Mouse (Mus musculus) cerebellum, adult (tissue): Measurements from ENCODE around the gene Exoc3l2.

Experiments used
- ATAC-seq: cut with Nextera tagmentation; 2 replicates; pipeline ENCODE4 v1.9.2; 2017; ENCODE audit warnings: mild to moderate bottlenecking, moderate library complexity, mixed read lengths; ENCODE audit not compliant: insufficient number of reproducible peaks, low FRiP score, low TSS enrichment

The Exoc3l2 gene

DNA sequence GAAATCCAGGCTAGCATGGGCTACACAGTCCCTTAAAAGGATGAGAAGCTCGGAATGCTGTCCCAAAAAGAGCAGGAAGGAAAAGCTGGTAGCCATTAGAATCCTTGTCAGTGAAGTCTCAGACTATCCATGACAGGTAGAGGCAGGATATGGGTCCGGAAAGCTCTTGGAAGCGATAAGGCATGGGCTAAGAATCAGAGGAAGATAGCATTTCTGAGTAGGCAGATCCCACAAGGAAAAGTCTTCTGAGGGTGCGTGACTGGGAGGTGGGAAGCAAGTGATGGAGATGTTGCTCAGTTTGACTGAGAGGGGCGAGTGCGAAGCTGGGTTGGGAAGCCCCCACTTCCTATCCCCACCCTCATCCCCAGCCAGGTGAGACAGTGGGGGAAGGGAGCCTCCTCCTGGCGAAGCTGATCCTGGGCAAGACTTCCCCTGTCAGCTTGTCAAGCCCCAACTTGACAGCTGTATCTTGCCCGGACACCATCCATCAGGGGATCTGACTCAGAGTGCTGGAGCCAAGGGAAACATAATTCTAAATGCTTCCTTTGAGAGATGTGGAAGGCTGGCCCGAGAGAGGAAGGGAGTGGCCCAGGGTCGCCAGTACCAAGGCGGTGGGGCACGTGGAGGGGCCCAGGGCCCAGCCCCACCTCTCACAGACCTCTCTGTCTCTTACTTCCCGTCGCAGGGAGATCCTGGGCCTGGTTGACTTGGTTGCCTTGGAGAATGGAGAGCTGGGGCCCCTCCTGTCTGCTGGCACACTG lies 14.7 kb downstream of the Exoc3l2 start:
- no peak for ATAC-seq

DNA sequence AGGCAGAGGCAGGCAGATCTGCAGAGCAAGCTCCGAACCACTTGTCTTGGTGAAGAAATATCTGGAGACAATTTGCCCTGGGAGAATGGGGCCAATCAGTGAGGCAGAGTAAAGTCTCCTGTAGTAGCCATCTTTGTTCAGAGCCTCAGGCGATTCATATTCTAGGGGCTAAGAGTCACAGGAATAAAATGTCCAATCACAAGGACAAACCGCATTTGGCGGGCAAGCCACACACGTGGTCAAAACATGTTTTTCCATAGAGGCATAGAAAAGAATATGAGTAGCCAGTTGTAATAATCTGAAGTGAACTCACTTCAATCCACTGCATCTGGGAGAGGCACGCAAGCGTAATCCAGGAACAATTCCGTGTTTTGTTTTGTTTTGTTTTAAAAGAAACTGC lies 20.1 kb downstream of the Exoc3l2 start:
- ATAC-seq: no peak

DNA sequence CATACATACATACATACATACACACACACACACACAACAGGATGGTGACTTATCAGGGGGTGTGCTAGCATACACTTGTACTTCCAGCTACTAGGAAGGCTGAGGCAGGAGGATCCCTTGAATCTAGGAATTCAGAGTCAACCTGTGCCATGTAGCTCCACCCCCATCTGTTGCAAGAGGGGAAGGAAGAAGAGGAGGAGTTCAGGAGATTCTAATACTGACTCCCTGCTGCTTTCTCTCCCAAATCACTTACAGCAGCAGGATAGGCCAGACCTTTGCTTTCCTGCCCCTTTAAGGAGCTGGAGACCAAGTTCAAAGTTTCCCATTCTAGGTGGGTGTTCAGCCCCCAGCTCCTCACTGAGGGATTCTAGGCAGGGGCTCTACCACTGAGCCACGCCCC lies 22.4 kb downstream of the Exoc3l2 start:
- no peak for ATAC-seq

DNA sequence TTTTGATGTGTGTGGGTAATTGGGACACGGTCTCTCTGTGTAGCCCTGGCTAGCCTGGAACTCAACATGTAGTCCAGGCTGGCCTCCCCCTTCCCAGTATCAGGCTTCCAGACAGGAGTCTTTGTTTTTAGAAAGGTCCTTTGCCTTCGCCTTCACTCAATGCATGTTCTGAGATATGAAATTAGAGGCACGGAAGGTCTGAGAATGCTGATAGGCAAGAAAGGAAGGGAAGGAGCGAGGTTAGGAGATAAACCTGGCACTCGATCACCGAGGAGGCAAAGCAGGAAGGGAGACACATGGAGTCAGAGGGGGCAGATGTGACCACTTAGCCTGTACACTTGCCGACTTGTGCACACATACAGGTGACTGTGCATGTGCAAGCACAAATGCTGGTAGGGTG lies 23.4 kb downstream of the Exoc3l2 start:
- no peak for ATAC-seq

DNA sequence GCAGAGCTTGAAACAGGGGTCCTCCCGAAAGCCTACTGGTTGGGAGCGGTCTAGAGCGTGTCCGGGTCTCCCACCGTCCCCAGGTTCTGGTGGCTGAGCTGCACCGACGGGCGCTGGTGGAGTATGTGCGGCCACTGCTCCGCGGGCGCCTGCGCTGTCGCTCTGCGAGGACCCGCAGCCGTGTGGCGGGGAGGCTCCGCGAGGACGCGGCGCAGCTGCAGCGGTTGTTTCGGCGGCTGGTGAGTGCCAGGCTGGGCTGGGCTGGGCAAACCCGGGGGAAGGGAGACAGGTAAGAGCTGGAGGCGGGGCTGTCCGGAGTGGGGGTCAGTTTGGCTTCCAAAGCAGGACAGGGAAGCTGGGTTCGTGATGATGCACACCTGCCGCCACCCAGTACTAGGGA lies 26.4 kb downstream of the Exoc3l2 start:
- ATAC-seq: no peak

DNA sequence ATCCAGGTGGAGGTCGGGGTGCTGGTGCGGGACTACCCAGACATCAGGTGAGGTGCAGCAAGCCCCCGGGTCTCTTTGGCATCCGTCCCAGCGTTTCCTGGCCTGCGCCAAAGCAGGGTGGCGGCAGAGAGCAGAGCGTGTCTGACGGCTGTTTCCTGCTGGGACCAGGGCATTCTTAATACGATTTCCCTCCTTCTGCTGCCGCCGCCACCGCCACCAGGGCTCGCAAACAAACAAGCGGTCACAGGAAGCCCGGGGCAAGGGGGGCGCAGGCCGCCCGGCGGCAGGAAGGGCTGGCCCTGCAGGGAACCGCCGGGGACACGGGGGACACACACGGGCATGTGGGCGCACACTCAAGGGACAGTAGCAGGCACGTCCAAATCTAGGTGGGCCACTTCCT lies 28.6 kb downstream of the Exoc3l2 start:
- no peak for ATAC-seq

DNA sequence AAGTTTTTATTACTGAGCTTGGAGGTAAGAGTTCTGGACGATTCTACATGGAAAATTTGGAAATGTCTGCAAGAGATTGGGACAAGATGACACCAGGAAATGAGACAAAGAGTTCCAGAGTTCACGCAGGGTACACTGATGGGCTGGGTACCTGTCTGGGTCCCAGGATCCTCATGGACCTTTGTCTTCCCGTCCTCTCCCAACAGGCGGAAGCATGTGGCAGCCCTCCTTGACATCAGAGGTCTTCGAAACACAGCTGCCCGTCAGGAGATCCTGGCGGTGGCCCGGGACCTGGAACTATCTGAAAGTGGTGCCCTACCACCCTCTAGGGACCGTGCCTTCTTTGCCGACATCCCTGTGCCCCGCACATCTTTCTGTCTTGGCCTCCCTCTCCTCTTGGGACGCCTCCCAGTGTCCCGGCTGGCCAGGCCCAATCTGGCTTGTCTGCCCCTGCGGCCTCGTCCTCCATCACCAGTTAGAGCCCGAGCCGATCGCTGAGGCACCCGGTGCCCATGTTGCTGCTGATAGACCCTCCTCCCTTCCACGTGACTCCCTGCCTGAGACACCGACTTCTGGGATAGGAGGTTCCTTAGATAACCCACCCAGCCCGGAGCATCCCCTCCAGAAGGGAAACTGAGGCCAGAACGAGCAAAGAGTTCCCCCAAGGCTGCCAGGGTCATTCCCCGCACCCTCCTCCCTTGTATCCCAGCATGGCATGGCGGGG lies 31.8 kb downstream of the Exoc3l2 start:
- ATAC-seq: no peak

DNA sequence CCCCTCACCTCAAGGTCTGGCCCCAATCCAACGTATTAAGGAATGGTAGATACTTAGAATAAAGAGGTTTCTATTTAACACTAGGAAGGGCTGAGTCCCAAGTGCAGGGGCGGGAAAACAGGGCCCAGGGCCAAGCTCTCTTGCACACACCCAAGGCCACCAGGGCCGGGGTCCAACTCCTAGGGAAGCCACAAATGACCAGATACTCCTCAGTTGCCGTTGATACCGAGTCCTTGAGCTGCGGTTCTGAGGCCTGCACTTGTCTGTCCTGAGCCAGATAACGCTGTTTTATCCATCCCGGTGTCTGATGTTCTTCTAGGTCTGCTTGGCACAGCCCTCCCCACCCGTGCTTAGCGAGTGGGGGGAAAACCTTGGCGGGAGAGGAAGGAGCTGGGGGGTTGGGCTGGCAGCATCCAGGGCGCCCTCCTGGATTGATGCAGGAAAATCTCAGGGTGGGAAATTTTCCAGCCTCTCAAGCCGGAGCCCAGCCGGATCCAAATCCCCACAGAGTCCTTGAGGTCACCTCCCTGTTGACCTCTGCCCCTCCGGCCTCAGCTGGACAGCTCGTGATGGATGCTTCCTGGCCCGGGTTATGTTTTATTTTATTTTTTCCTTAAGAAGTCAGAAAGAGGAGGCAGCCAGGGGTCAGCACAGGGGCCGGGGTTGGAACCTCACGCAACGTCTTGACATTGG lies 32.5 kb downstream of the Exoc3l2 start:
- ATAC-seq: no peak

DNA sequence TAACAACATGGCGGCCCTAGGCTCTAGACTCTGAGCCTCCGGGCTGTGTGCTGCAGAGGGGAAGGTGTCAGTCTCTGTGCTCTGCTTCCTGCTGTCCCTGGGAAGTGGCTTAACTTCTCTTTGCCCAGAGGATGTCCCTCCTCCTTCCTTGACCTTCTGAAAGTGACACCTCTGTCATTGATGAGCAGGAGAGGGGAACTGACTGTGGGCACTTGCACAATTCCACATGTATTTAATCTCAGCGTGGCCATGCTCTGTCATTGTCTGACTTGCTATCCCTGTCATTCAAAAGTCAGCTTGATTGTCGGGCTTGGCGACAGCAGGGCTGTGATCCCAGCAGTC lies 33.1 kb downstream of the Exoc3l2 start:
- ATAC-seq: no peak

DNA sequence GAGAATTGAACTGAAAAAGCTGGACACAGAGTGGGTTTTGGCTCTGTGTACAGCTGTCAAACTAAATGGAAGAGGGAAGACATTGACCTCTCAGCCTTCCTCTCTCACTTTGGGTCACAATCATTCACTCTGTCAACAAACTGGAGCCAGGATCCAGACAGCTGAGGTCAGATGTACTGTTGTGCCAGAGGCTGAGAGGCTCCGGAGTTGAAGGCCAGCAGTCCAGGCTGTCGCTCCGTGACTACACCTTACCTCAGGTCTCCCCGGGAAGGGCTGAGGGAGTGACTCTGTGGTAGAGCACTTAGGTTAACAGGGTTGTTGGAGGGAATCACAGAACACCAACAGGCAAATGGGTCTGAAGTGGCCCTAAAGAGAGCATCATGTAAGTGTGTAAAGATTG lies 35.2 kb downstream of the Exoc3l2 start:
- ATAC-seq: no peak

DNA sequence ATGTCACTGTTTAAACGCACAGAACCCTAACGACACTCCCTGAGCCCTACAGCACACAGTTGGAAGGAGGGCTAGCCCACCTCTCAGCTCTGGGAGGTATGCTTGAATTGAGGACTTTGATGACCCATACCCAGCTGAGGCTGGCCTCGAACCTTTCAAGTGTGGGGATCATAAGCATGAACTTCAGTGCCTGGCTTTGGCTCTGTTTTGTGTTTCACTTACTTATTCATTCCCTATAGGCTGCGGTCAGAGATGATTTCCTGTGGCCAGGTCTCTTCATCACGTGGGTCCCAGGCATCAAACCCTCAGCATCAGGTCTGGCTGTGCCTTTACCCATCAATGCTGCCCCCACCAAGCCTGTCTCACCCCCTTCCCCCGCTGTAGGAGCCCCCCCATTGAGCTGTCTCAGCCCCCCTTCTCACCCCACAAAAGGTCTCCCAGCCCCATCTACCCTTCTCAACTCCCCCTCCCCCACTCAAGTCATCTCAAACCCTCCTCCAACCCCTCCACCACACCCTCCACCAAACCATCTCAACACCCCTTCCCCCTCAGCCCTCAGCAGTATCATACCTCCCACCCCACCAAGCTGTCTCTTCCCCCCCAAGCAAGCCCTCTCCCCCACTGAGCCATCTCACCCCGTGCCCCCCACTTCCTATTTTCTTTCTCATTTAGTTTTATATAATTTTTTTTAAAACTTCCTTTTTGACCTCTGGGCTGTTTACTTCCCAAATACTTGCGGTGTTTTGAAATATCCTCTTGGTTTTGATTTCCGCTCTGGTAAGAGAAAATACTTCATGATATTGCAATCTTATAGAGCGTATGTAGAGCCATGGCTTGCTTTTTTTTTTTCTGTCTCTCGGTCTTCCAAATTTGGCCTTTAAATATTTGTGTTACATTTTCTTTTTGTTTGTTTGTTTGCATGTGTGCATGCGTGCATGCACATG lies 37.6 kb downstream of the Exoc3l2 start:
- ATAC-seq: no peak

DNA sequence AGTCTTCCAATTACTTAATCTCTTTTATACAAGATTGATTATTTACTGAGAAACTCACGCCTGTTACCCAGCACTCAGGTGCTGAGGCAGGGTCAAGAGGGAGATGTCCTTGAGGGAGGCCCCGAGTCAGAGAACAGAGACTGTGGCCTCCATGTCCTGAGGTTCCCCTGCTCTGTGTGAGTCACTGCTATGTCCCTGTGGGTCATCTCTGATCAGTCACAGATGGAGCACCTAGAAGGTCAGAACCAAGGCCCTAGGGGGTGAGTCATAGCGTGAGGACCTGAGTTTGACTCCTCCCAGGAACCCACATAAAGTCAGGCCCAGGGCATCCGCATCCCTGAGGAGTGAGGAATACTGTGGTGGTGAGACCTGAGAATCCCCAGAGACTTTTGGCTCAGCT lies 38.5 kb downstream of the Exoc3l2 start:
- no peak for ATAC-seq

DNA sequence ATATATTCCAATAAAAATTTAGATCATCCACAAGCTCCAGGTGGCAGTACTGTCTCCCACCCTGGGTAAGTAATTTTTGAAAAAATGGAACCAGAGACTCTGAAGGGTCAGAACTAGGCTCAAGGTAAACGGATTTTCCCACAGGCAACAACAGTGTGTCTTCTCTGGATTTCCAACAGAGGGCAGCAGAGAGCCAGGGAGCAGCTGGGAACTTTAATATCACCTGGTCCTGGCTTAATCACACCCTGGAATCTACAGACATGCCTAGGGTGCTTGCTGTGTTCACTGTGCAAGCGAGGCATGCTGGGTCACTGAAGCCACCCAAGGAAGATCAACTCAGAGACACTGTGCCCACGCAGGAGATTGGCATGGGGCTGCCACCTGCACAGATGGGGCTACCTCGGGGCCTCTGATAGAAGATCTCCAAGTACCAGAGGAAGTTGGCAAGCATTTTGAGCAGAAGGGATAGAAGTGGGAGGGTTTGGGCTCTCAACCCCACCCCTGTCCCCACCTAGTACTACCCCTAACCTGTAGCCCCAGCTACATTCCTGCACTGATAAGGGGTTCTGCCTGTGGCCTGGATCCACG lies 40.4 kb downstream of the Exoc3l2 start:
- ATAC-seq: peak; percentile 29; the same call in 1 of the 2 replicates

DNA sequence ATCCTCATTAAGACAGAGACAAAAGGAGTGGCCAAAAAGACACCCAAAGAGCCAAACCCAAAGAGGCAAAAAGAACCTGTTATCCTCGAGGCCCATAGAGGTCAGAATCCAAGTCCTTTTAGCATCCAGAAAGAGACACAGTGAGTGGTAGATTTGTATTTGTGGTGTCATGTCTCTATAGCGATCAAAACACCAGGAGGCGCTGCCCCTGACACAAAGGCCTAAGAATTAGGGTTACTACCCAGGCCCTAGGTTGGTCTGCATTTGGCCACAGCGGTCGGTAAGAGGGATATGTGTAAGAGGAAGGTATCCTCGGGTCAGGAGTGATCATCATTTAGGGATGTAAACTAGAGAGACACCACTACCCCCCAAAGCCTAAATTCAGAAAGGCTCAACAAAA lies 43.2 kb downstream of the Exoc3l2 start:
- no peak for ATAC-seq

DNA sequence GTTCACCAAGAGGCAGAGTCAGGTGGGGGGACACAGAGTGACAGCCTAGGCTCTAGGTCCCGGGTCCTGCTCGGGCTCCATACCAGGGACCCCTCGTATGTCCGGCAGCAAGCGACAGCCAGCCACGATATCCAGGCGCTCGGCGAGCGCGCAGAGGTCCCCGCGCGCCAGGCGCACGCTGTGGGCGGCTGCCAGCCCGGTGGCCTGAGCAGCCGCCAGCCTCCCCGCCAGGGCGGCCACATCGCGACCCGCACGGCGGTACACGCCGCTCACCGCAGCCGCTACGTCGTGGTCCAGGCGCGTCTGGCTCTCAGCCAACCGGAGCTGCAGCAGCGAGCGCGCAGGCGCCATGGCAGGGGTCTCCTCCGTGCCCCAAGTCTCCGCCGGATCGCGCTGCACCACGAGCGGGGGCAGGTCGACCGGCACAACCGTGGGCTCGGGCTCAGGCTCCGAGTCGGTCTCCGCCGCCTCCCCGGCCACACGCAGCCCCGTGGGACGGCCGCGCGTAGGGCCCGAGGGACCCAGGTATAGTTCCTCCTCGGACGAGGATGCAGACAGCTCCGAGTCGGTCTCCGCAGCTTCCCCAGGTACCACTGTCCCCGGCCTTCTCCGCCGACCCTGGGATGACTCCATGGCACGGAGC lies 44.0 kb downstream of the Exoc3l2 start:
- no peak for ATAC-seq

DNA sequence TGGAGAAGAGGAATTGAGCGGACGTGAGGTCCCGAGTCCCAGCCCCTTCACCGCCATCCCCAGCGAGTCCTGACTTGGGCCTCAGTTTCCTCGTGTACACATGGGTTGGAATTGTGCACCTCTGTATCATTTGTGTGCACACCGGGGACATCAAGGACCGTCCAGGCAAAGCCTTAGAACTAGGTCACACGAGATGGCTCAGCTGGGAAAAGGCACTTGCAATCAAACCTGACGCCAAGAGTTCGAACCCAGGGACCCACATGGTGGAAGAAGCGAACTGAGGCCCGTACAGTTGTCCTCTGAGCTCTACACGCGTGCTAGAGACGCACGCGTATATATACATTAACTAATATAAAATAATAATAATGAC lies 44.5 kb downstream of the Exoc3l2 start:
- ATAC-seq: no peak

DNA sequence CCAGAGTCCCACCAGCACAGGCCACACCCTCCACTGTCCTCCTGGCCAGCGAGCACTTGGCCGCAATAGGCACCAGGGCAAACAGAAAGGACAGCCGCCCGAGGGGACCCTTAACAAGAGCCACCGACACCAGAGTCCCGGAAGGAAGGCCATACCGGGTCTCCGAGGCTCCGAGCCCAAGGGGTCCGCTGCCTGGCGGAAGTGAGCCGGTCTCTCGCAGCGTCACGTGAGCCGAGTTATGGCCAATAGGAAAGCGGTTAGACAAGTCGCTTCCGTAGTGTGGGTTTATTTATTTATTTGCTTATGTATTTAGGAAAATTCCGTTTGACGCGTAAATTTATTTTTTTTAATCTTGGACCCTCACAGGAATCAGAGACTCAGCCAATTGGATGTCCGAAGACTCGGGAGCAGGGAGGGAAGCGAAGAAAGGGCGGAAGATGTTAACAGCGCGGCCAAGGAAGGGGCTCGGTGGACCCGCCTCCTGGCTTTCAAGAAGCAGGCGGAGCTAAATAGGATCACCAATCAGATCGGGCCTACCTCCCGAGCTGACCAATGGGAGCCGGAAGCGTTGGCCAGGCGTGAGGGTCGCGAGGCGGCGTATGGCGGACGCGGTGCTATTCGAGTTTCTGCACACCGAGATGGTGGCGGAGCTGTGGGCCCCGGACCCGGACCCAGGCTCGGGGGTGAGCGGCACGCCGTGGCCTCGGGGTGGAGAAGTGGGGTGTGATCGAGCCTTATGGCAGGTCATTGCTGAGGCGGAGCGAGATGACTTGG lies 45.2 kb downstream of the Exoc3l2 start, which contains the start of the genes Bloc1s3 and Trappc6a:
Bloc1s3 (minus strand) TSS at position 218 of the 774 bp plus-strand sequence.
Trappc6a (plus strand) TSS at position 246 of the 774 bp plus-strand sequence.
- ATAC-seq: peak; percentile 95

DNA sequence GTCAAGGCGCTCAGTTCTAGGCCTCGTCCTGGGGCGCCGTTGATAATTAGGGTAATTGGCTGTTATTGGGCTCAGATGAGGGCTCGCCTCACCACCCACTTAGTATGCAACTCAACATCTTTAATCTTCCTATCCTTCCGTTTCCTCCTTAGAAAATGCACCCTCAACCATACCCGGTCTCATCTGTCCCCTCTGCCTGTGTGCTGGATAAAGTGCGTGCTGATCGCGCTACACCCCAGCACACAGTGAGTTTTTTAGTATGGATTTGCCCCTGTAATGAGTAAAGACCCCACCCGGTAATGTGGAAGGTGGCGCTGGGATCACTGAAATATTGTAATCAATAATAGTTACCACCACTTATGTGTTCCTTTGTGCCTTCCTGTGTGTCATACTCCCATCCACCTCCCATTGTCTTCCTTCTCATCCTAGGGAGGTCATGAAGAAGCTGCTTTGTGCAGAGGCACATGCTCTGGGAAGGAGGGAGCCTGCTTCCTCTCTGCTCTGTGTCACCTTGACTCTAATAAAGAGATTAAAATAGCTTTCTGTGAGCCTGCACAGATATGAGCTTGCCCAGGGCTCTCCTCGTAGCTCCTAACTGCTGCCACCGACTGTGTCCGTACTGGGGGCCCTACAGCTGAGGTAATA lies 45.9 kb downstream of the Exoc3l2 start:
- ATAC-seq: no peak
